Mouse (Mus musculus) hindbrain, embryonic 15.5 days (tissue): ENCODE data around the gene Nos3. TPM values are rescaled to one million over a fixed set of nuclear protein-coding genes. Genes with fewer than 3 reads are reported as not detected.
A peak's percentile ranks its signal among the peaks of the same experiment; 100 is the strongest.
"Not testable (repeated sequence)": the region's sequence is repeated elsewhere in the genome, so short reads cannot be mapped to it uniquely, and the experiment has no call there.

Source experiments
- ATAC-seq: fragments of 200-750 bp; cut with Nextera tagmentation; 2 replicates; pipeline ENCODE4 v1.8.0; 2017; ENCODE audit warnings: low read depth, moderate number of reproducible peaks, moderate TSS enrichment; ENCODE audit not compliant: low FRiP score
- H3K27ac ChIP-seq: fragments of 300-500 bp; sonication (generic); replicated peaks from 2 replicates; pipeline ENCODE4 v1.5.1; 2015; ENCODE audit warnings: mild to moderate bottlenecking, inconsistent platforms
- H3K27me3 ChIP-seq: fragments of 300-500 bp; sonication (generic); 2 replicates; pipeline ENCODE4 v1.6.1; 2015; ENCODE audit warnings: control low read depth, inconsistent platforms
- H3K36me3 ChIP-seq: fragments of 300-500 bp; sonication (generic); 2 replicates; pipeline ENCODE4 v1.6.1; 2015; ENCODE audit warnings: control low read depth, inconsistent platforms
- H3K4me1 ChIP-seq: fragments of 300-500 bp; sonication (generic); replicated peaks from 2 replicates; pipeline ENCODE4 v1.6.1; 2015; ENCODE audit warnings: control low read depth, inconsistent platforms
- H3K4me2 ChIP-seq: fragments of 300-500 bp; sonication (generic); 2 replicates; pipeline ENCODE4 v1.6.1; 2015; ENCODE audit warnings: moderate library complexity, mild to moderate bottlenecking, inconsistent platforms
- H3K4me3 ChIP-seq: fragments of 300-500 bp; sonication (generic); 2 replicates; pipeline ENCODE4 v1.5.1; 2015; ENCODE audit warnings: mild to moderate bottlenecking, inconsistent platforms
- H3K9ac ChIP-seq: fragments of 300-500 bp; sonication (generic); 2 replicates; pipeline ENCODE4 v1.6.1; 2015; ENCODE audit warnings: inconsistent platforms
- H3K9me3 ChIP-seq: fragments of 300-500 bp; sonication (generic); 2 replicates; pipeline ENCODE4 v1.6.1; 2016; ENCODE audit warnings: control low read depth, inconsistent platforms
- WGBS: fragments of 180-500 bp; shearing (Covaris S2); methylation state at CpG from one replicate; pipeline ENCODE4 v1.1.7; 2015; 5-methylcytosine and 5-hydroxymethylcytosine counted together
- polyA plus RNA-seq: library from polyadenylated mRNA; unstranded; fragments of >200 nt; fragmentation: Nextera tagmentation; extraction: Ambion mirVana; gene quantifications from 2 replicates; pipeline ENCODE4 v1.2.1, GENCODE M21; 2015

The Nos3 gene
- polyA plus RNA-seq, 1 experiment from 2014 or later, result 10.7 TPM

DNA sequence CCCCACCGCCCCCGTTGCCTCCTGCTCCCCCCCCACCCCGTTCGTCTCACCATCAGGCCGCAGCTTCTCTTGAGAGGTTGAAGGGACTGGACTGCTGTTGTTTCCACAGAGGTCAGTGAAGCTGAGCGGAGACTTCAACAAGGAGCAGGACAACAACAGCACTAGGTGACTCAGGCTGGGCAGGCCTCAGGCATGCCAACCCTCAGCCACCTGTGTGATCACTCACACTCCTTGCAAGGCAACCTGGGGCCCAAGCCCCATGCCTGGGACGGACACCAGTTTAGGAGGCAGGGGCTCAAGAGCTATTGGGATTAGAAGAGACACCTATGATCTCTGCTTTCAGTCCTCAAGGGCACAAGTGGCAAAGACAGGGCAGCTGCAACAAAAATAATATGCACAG is 27.3 kb downstream of the Nos3 start, which contains the start of gene Atg9b:
Atg9b (minus strand) TSS at position 280 of the 400 bp plus-strand sequence.
- Histone ChIP-seq H3K4me1 (peaks cover 27% of the 10 kb centered on the region), H3K36me3 (no peaks in the 10 kb centered on the region)
- ATAC-seq, result no peak

DNA sequence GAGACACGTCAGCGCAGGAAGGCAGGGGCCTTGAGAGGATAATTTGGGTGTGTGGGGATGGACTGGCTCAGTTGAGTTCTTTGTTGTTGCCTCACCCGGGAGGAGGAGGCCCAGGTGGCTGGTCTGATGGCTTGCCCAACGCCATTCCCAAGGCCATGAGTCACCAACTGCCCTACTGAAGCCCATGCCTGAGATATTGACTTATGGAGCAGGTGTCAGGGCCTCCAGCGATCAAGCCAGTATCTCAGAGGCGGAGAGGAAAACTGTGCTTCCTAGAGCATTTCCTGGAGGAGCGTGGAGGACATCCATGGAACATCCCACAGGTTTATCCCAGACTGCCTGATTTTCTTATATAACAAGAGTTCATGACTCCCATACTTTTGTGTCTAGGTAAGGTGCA is 28.1 kb downstream of the Nos3 start:
- no peak for ATAC-seq
- peaks cover 12% of the 10 kb centered on the region for H3K27me3 ChIP-seq
- no peak overlapping the region for H3K4me2 ChIP-seq
- H3K4me1 ChIP-seq, result peaks cover 19% of the 10 kb centered on the region
- H3K9ac ChIP-seq, result no peak overlapping the region
- WGBS, result 80% methylated on average over 7 of the region's 7 CpGs
- no peak overlapping the region for H3K4me3 ChIP-seq
- H3K36me3 ChIP-seq, result no peaks in the 10 kb centered on the region
- no peak overlapping the region for H3K27ac ChIP-seq
- H3K9me3 ChIP-seq, result no peaks in the 10 kb centered on the region

More for the DNA sequence above, 27.3 kb downstream of the Nos3 start, which contains the start of gene Atg9b:
- Histone ChIP-seq H3K4me2 (no peak within 1 kb of the TSS), H3K27me3 (peaks cover 13% of the 10 kb centered on the region), H3K9me3 (no peaks in the 10 kb centered on the region), H3K4me3 (no peak within 1 kb of the TSS), H3K27ac (no peak within 1 kb of the TSS), H3K9ac (no peak within 1 kb of the TSS)
- whole genome bisulfite sequencing, result 78% methylated on average over 4 of the region's 7 CpGs

DNA sequence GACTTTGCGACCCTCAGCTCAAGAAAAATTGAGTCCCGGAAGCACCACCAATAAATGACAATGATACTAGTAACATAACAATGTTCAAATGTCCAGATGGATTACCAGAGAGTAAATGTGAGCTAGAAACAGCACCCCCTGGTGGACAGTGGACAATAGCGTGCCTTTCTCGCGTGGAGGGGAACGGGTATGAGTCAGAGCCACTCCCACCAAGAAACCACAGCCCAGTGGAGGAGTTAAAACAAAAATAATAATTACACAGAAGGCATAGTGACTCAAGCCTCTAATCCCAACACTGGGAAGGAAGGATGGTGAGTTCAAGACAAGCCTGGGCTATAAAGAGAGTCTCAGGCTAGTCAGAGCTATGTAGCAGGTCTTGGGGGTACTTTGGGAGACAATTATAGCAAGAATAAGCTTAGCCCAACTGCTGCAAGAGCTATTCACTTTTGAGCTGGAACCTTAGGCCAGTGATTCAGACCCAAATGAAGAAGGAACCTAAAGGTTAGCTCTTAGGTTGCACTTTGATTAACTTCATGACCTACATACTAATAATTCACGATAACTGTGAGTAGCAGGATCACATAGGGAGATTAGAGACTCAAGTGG is 28.9 kb downstream of the Nos3 start, which contains the start of gene Abcb8:
Abcb8 (plus strand) TSS at position 272 of the 606 bp plus-strand sequence.
- 22% methylated on average over 7 of the region's 7 CpGs for WGBS
- no peak for ATAC-seq
- Histone ChIP-seq H3K27ac (peak within 1 kb of the TSS; percentile 92), H3K27me3 (peaks cover 10% of the 10 kb centered on the region), H3K4me1 (peaks cover 11% of the 10 kb centered on the region), H3K4me3 (peak within 1 kb of the TSS; percentile 60), H3K9ac (peak within 1 kb of the TSS; percentile 50), H3K36me3 (no peaks in the 10 kb centered on the region), H3K9me3 (no peaks in the 10 kb centered on the region), H3K4me2 (peak within 1 kb of the TSS; percentile 60)

DNA sequence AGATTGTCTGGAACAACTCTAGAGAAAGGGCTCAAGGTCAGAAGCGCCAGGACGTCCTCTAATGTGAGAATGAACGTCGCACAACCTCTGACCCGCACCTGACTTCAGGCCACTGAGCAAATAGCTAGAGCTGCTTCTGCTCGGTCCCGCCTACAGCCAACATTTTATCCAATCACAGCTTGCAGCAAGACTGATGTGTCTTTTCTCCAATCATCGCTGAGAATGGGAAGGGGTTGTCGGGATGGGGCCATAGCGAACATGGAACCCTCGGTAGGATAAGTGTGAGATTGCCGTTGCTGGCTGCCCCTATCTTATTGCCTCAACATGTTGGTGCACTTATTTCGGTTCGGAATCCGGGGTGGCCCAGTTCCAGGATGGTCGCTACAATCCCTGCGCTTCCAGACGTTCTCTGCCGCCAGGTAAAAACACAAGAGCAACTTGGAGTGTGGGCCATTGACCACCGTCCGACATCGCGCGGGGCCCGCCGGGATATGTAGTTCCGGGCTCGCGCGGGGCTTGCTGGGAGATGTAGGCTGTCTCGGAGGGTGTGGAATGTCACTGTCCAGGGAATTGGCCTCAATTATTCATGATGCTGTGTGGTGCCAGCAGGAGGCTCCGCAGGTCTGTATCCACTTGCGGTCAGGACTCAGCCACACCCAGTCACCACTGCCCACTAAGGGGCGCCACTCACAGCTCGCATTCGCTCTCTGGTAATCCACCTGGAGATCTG is 29.7 kb downstream of the Nos3 start:
- ATAC-seq, result peak; percentile 97
- peaks cover 8% of the 10 kb centered on the region for H3K4me1 ChIP-seq
- peaks cover 7% of the 10 kb centered on the region for H3K27me3 ChIP-seq
- H3K27ac ChIP-seq, result peak overlapping the region; percentile 92
- no peaks in the 10 kb centered on the region for H3K9me3 ChIP-seq
- 1% methylated on average over 36 of the region's 36 CpGs for WGBS
- peak overlapping the region; percentile 60 for H3K4me3 ChIP-seq
- no peaks in the 10 kb centered on the region for H3K36me3 ChIP-seq
- H3K4me2 ChIP-seq, result peak overlapping the region; percentile 60
- H3K9ac ChIP-seq, result peak overlapping the region; percentile 50

- H3K27ac ChIP-seq, H3K9ac ChIP-seq, H3K4me3 ChIP-seq, H3K27me3 ChIP-seq, H3K4me2 ChIP-seq, H3K36me3 ChIP-seq, H3K4me1 ChIP-seq, H3K9me3 ChIP-seq, ATAC-seq: not testable (repeated sequence)
- WGBS, result 95% methylated on average over 6 of the region's 6 CpGs
Measured at GRCm38 (mm10) chr5:24396254-24396653, 31.6 kb downstream of the Nos3 start.

DNA sequence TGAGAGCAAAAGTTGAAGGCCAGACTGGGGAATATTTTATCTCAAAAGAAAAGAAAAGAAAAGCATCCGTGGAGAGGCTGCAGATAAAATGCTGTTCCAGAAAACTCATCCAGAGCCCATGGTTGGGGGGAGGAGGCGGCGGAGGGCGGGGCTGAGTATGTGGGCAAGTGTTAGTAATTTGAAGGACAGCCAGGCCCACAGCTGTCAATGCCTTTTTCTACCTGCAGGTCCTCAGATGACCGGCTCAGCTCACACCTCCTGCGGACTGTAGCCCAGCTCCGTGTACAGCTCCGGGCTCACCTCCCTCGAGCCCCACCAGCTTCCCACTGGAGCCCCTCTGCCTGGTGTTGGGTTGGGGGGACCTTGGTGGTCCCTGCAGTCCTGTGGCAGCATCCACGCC is 35.1 kb downstream of the Nos3 start:
- Histone ChIP-seq H3K4me3 (no peak overlapping the region), H3K9ac (no peak overlapping the region), H3K27me3 (no peaks in the 10 kb centered on the region), H3K4me2 (no peak overlapping the region), H3K36me3 (no peaks in the 10 kb centered on the region; the same call in 1 of the 2 replicates), H3K27ac (no peak overlapping the region), H3K4me1 (peaks cover 7% of the 10 kb centered on the region), H3K9me3 (no peaks in the 10 kb centered on the region)
- ATAC-seq, result no peak
- 92% methylated on average over 10 of the region's 10 CpGs for WGBS

GRCm38 (mm10) chr5:24400362-24400761 is 35.8 kb downstream of the Nos3 start:
- H3K4me1 ChIP-seq, result peaks cover under 1% of the 10 kb centered on the region; the same call in 1 of the 2 replicates
- no peaks in the 10 kb centered on the region for H3K27me3 ChIP-seq
- ATAC-seq, result no peak
- H3K27ac ChIP-seq, result no peak overlapping the region
- no peak overlapping the region for H3K9ac ChIP-seq
- 85% methylated on average over 11 of the region's 11 CpGs for WGBS
- H3K4me3 ChIP-seq, result no peak overlapping the region
- no peaks in the 10 kb centered on the region for H3K9me3 ChIP-seq
- H3K4me2 ChIP-seq, result no peak overlapping the region
- H3K36me3 ChIP-seq, result no peaks in the 10 kb centered on the region; the same call in 1 of the 2 replicates

DNA sequence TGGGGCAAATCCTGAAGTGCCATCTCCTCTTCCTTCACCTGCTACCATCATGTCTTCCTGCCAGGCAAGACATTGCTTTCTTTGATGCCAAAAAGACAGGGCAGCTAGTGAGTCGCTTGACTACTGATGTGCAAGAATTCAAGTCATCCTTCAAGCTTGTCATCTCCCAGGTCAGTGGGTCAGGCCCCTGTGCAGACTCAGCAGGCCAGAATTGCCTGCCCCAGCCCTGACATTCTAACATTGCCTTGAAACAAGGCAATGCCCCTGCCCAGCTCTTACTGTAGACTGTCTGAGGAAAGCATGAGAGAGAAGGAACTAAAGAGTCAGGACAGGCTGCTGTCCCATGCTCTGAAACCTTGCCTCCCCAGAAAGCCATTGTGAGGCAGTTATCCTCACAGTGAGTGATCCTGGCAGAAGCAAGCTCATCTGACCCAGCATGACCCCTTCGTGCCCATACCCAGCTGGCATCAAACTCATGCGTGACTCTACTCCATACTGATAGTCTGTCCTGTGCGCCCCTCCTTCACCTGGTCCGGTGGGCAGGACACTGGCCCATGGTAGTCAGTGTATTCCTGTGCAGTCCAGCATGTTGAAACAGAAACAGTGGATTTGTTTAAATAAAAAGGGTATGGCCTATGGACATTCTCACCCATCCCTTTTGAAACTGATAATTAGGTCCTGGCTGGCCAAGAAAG is 36.4 kb downstream of the Nos3 start:
- no peaks in the 10 kb centered on the region; the same call in 1 of the 2 replicates for H3K36me3 ChIP-seq
- ATAC-seq, result no peak
- H3K27me3 ChIP-seq, result no peaks in the 10 kb centered on the region
- no peak overlapping the region for H3K9ac ChIP-seq
- no peak overlapping the region for H3K27ac ChIP-seq
- no peak overlapping the region for H3K4me2 ChIP-seq
- WGBS, result 90% methylated on average over 5 of the region's 5 CpGs
- no peaks in the 10 kb centered on the region for H3K9me3 ChIP-seq
- no peaks in the 10 kb centered on the region for H3K4me1 ChIP-seq
- H3K4me3 ChIP-seq, result no peak overlapping the region

DNA sequence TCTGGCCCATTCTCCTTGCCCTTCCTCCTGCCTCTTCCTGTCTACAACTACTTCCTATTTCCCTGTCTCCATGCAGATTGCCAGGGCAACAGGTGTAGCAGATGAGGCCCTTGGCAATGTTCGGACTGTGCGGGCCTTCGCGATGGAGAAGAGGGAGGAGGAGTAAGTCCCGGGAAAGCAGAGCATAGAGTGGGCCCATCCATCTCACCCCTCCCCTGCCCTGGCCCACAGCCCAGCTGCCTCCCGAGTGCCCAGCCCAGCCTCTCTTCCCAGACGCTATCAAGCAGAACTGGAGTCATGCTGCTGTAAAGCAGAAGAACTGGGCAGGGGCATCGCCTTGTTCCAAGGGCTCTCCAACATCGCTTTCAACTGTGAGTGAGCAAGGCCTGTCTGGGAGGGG is 37.4 kb downstream of the Nos3 start:
- Histone ChIP-seq H3K4me2 (no peak overlapping the region), H3K4me3 (no peak overlapping the region), H3K9me3 (no peaks in the 10 kb centered on the region), H3K36me3 (no peaks in the 10 kb centered on the region; the same call in 1 of the 2 replicates), H3K4me1 (no peaks in the 10 kb centered on the region), H3K27me3 (no peaks in the 10 kb centered on the region), H3K9ac (no peak overlapping the region), H3K27ac (no peak overlapping the region)
- 48% methylated on average over 9 of the region's 9 CpGs for WGBS
- ATAC-seq, result peak; percentile 53; the same call in 1 of the 2 replicates

GRCm38 (mm10) chr5:24404594-24405360 is 40.2 kb downstream of the Nos3 start:
- no peaks in the 10 kb centered on the region; the same call in 1 of the 2 replicates for H3K36me3 ChIP-seq
- H3K9ac ChIP-seq, result no peak overlapping the region
- H3K9me3 ChIP-seq, result no peaks in the 10 kb centered on the region
- ATAC-seq, result no peak
- no peaks in the 10 kb centered on the region for H3K27me3 ChIP-seq
- H3K27ac ChIP-seq, result no peak overlapping the region
- no peaks in the 10 kb centered on the region; the same call in 1 of the 2 replicates for H3K4me1 ChIP-seq
- WGBS, result 86% methylated on average over 6 of the region's 6 CpGs
- no peak overlapping the region for H3K4me2 ChIP-seq
- H3K4me3 ChIP-seq, result no peak overlapping the region

- WGBS, result 76% methylated on average over 3 of the region's 3 CpGs
- Histone ChIP-seq H3K4me1 (no peaks in the 10 kb centered on the region; the same call in 1 of the 2 replicates), H3K4me3 (no peak overlapping the region), H3K9ac (no peak overlapping the region), H3K27ac (no peak overlapping the region), H3K9me3 (no peaks in the 10 kb centered on the region), H3K4me2 (no peak overlapping the region), H3K27me3 (no peaks in the 10 kb centered on the region), H3K36me3 (no peaks in the 10 kb centered on the region; the same call in 1 of the 2 replicates)
- ATAC-seq, result no peak
Measured at GRCm38 (mm10) chr5:24405389-24405876, 40.8 kb downstream of the Nos3 start.
